Mouse (Mus musculus) macrophage (primary cell): ENCODE measurements at regions not wholly inside any gene's neighbourhood (a gene's known extent, or its start where the extent isn't known, plus 50 kb on each side); places are given as distances from the start of the nearest gene placed in this dataset.

Experiments
- H3K27ac ChIP-seq: fragments of 350-480 bp; formaldehyde crosslinking; 2 replicates; pipeline ENCODE4 v1.9.0; 2021
- H3K36me3 ChIP-seq: fragments of 350-480 bp; formaldehyde crosslinking; 2 replicates; pipeline ENCODE4 v1.9.0; 2021; ENCODE audit errors: inconsistent target
- H3K4me3 ChIP-seq: fragments of 350-480 bp; formaldehyde crosslinking; 2 replicates; pipeline ENCODE4 v1.9.0; 2021; ENCODE audit errors: inconsistent target
- H3K79me2 ChIP-seq: fragments of 350-480 bp; formaldehyde crosslinking; 2 replicates; pipeline ENCODE4 v1.9.0; 2021; ENCODE audit errors: inconsistent target
- WGBS: methylation state at CpG from one replicate; pipeline ENCODE4 v1.1.7; 2026; ENCODE audit warnings: inconsistent platforms; ENCODE audit not compliant: missing documents; 5-methylcytosine and 5-hydroxymethylcytosine counted together

DNA sequence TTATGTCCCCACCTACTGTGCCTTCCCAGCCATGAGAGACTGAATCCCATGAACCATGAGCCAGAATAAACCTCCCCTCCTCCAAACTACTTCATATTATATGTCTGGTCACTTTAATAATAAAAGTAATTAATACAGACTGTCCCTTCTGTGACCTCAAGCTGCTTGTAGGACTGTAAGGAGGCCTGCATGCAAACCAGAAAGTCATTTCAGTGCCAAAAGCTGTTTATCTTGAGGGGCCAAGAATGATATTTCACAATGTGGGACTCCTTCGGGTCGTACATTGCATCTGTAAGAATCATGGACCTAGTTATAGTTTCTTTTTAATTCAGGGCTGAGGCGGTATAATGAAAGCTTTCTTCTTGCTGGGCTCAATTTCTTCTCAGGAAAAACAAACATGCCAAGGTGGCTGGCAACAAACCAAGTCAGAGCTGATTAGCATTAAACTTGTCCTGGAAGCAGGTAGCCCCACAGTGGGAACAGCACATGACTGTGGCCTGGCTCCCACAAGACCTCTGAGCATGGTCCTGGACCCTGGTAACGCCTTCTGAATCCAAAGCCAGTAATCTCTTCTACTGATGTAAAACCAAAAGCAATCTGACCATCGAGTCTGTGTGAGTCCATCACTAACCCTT is 162.3 kb upstream of the Hnrnpa3 start:
- H3K27ac ChIP-seq, result no peak overlapping the region
- H3K36me3 ChIP-seq, result no peaks in the 10 kb centered on the region
- H3K4me3 ChIP-seq, result no peak overlapping the region
- H3K79me2 ChIP-seq, result no peaks in the 10 kb centered on the region
- WGBS, result 94% methylated on average over 5 of the region's 5 CpGs

DNA sequence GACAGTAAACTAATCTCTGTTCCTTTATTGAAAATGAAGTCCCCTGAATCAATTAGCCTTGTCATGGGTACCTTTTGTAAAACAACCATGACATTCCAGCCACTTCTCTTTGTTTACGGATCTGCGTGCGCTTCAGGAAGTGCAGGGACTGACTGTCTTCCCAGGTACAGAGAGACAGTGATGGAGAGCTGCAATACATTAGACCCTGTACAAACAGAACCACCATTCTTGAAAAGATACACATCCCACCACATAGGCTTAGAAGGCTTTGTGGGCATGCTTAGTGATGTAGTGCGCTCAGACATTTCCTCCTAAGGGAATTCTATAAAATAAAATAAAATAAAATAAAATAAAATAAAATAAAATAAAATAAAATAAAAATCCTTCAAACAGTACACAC is 148.8 kb upstream of the Hnrnpa3 start:
- Histone ChIP-seq H3K36me3 (no peaks in the 10 kb centered on the region), H3K27ac (no peak overlapping the region), H3K4me3 (no peak overlapping the region), H3K79me2 (no peaks in the 10 kb centered on the region)
- 89% methylated on average over 3 of the region's 4 CpGs for WGBS

DNA sequence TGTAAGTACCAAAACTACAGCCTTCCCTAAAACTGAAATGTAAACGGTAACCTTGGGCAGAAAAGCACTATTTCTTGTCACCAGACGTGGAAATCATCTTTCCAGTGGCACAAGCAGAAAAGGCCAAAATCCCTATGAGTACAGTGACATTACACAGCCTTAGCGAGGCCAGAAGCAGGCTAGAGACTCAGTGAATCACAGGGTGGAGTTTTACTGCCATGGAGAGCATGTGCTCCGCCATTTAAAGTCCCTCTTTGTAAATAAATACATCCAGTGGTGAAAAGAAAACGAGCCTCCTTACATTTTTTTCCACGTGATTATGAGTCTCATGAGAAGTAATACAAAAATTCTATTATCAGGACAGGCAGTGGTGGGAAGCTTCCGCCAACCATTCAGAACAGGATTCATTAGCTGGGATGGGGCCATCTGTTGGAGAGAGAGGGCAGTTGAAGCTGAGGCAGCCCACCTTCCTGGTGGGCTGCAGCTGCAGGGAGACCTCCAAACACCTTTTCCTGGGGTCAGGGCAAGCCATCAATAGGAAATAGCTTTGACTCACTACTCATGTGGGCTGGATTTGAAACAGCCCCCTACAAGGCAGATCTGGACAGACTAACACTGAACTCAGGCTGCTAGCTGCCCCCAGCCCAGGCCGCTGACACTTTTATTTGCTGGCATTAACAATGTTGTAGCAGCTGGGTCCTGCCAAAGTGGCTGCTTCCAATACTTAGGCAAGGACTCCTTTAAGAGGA is 146.5 kb upstream of the Hnrnpa3 start:
- Histone ChIP-seq H3K4me3 (no peak overlapping the region), H3K27ac (no peak overlapping the region), H3K79me2 (no peaks in the 10 kb centered on the region), H3K36me3 (no peaks in the 10 kb centered on the region)
- 88% methylated on average over 8 of the region's 8 CpGs for WGBS

DNA sequence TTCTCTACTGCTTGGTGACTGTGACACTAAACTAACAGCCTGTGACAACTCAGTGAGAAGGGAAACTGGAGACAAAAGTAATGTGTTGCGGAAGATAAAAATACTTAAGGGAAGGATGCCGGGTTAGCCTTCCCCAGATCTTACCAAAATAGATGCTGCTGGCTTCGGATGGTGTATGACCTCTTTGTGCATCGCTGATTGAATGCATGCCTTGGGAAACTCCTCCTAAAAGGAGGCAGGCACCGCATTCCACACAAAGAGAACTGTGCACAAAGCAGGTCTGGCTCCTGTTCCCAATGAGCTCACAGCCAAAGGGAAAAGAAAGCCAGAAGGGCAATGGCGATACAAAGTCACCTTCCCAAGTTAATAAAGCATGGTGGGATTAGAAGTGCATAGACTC is 144.9 kb upstream of the Hnrnpa3 start:
- 90% methylated on average over 6 of the region's 6 CpGs for WGBS
- no peaks in the 10 kb centered on the region for H3K36me3 ChIP-seq
- no peak overlapping the region for H3K4me3 ChIP-seq
- H3K79me2 ChIP-seq, result no peaks in the 10 kb centered on the region
- H3K27ac ChIP-seq, result no peak overlapping the region

DNA sequence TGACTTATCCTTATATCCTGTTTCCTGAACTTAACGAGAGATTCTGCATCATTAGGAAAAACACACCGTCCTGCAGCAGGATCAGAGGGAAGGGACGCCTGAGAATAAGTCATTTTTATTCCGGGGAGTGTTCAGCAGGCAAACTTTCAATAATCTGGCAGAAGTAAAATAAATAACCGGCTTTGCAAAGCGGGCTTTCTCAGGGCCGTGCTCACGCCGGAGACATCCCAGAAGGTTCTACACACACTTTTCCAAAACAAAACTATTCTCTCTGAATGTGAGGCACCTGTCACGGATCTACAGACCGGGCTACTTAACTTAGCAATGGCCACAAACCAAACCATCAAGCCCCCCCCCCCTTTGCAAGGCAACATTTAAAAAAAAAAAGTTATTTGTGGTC is 142.8 kb upstream of the Hnrnpa3 start:
- Histone ChIP-seq H3K27ac (no peak overlapping the region), H3K4me3 (no peak overlapping the region), H3K36me3 (no peaks in the 10 kb centered on the region), H3K79me2 (no peaks in the 10 kb centered on the region)
- WGBS, result 83% methylated on average over 11 of the region's 11 CpGs

DNA sequence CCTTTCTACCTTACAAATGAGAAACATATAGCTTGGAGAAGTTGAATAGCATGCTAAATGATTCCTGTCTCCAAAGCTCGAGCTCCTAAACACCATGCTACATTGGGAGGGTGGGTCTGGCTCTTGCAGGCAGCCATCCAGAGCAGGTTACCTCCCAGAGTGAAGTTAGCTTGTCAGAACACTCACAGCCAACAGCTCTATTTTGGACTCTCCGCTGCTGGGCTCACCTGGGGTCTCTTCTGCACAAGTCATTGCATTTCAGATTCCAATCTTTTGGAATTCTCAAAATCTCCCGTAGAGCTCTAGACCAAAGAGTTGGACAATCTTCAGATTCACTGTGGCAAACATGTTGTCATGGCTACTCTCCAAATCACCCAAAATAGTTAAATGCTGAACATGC is 142.0 kb upstream of the Hnrnpa3 start:
- WGBS, result 85% methylated on average over 3 of the region's 3 CpGs
- no peaks in the 10 kb centered on the region for H3K79me2 ChIP-seq
- H3K4me3 ChIP-seq, result no peak overlapping the region

DNA sequence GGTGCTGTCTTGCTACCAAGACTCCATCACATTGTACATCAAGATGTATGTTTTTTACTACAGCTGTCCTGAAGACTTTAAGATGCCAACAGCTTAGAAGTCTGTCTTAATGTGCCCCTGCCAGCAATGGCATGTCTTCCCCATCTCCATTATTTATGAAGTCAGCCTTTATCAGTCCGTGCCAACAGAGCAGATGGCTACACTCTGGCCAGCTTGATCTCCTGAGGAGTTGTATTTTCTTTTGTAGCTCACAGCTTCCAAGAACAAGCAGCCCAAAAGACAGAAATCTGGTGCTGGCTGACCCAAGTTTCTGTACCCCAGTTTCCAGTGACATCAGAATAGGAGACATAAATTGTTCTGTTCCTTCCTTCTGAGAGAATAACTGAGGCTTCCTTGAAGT is 140.5 kb upstream of the Hnrnpa3 start:
- Histone ChIP-seq H3K79me2 (no peaks in the 10 kb centered on the region), H3K4me3 (no peak overlapping the region), H3K27ac (no peak overlapping the region), H3K36me3 (no peaks in the 10 kb centered on the region)
- 63% methylated on average over 1 of the region's 1 CpGs for WGBS

More for the DNA sequence above, 142.0 kb upstream of the Hnrnpa3 start:
- Histone ChIP-seq H3K36me3 (no peaks in the 10 kb centered on the region), H3K27ac (no peak overlapping the region)

DNA sequence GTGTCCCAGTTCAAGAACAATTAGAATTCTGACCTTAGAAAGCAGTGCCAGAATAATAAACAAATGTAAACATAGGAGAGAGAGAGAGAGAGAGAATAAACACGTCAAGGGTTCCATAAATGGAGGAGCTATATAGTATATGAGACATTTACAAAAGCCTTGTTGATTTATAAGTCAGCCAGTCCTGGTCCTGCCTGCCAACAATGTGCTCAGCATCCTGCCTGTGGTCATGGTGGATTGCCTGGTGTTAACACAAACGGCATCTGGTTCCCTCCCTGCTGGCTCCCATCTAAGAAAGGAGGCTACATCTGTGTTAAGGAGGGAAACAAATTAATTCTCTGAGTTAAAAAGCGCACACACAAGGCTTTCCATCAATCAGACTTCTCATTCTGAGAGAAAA is 133.5 kb upstream of the Hnrnpa3 start:
- 47% methylated on average over 3 of the region's 3 CpGs for WGBS
- Histone ChIP-seq H3K36me3 (no peaks in the 10 kb centered on the region), H3K4me3 (no peak overlapping the region), H3K79me2 (no peaks in the 10 kb centered on the region), H3K27ac (no peak overlapping the region)

DNA sequence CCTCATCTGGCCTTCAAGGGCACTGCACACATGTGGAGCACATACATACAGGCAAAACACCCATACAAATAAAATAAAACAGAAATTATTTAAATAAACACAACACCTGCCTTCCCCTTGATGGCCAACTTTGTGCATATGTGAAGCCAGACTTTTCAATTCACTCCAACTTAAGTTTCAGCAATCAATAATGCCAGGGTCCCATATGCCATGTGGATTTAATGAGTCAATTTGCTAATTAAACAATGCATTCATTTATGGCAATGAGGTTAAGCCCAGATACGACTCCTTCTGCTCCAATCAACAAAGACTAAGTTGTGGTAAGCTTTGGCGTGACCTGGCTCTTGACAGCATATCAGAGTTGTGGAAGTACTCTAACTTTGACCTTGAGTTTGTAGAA is 130.4 kb upstream of the Hnrnpa3 start:
- Histone ChIP-seq H3K36me3 (no peaks in the 10 kb centered on the region), H3K4me3 (no peak overlapping the region), H3K79me2 (no peaks in the 10 kb centered on the region), H3K27ac (no peak overlapping the region)
- WGBS, result 100% methylated on average over 2 of the region's 2 CpGs

DNA sequence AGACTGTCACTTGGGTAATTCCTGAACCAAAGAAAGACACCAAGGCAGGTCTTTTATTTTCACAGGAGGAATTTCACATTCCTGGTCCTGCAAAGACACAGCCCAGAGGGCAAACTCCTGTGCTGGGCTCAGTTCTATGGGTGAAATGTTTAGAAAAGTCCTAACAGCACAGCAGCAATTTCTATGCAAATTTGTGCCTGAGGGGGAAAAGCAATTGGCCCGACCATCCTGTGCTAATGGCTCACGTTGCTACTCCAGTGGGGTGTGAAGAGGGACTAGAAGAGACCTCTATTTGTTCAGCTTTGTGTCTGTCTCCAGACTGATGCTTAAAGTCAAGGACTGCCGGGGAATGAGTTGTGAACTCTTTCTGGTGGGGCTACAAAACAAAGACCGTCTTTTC is 120.9 kb upstream of the Hnrnpa3 start:
- Histone ChIP-seq H3K4me3 (no peak overlapping the region), H3K79me2 (no peaks in the 10 kb centered on the region), H3K27ac (no peak overlapping the region), H3K36me3 (no peaks in the 10 kb centered on the region)
- 62% methylated on average over 4 of the region's 4 CpGs for WGBS

DNA sequence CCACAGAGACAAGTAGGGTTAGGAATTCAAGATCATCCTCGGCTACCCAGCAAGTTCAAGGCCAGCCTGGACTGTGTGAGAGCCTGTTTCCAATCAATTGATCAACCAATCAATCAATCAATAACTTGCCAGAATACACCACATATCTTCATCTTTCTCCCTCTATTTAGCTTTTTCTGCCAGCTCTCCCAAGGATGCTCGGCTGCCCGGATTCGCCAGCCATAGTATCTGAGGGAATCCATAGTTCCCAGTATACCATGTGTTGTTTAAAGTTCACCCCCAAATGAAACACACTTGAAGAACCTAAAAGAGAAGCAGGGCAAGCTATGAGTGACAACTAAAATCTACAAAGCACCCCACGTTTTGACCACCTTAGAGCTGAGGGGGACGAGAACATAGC is 119.3 kb upstream of the Hnrnpa3 start:
- H3K79me2 ChIP-seq, result no peaks in the 10 kb centered on the region
- WGBS, result 86% methylated on average over 6 of the region's 6 CpGs
- H3K4me3 ChIP-seq, result no peak overlapping the region
- no peaks in the 10 kb centered on the region for H3K36me3 ChIP-seq
- H3K27ac ChIP-seq, result no peak overlapping the region

DNA sequence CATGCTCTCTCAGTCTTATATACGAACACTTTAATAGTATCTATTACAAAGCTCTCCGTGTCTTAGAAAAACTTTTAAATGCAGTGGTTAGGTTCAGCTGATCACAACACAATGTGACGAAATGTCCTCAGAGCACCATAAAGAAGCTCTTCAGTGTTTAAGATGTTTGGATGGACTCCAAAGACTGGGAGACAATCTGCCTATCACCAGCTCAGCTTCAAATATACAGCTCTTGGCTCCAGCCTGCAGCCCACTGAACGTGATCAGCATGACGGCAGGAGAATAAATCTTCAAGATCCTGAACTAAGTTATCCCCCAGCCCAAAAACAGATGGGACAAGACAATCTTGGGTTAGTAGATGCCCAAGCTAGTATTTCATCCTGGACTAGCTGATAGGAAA is 116.7 kb upstream of the Hnrnpa3 start:
- no peak overlapping the region for H3K27ac ChIP-seq
- H3K79me2 ChIP-seq, result no peaks in the 10 kb centered on the region
- H3K36me3 ChIP-seq, result no peaks in the 10 kb centered on the region
- no peak overlapping the region for H3K4me3 ChIP-seq
- WGBS, result 90% methylated on average over 5 of the region's 5 CpGs

DNA sequence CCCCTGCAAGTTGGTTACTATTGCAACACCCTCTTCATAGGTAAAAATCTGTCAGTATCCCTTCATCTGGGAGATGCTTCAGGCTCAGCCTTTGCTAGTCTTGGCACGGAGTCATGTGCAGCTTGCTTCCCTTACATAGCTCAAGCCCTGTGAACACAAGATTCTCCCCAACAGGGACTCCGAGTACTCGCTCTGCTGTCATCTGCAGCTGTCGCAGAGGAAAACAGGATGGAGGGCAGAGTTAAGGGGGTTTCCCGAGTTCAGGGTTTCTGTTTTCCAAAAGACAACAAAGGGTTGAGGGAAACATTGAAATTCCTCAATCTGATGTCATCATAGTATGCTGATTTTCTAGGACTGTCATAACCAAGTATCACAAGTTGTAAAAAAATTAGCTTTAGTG is 116.3 kb upstream of the Hnrnpa3 start:
- Histone ChIP-seq H3K4me3 (no peak overlapping the region), H3K36me3 (no peaks in the 10 kb centered on the region), H3K79me2 (no peaks in the 10 kb centered on the region), H3K27ac (no peak overlapping the region)
- 80% methylated on average over 5 of the region's 5 CpGs for WGBS

DNA sequence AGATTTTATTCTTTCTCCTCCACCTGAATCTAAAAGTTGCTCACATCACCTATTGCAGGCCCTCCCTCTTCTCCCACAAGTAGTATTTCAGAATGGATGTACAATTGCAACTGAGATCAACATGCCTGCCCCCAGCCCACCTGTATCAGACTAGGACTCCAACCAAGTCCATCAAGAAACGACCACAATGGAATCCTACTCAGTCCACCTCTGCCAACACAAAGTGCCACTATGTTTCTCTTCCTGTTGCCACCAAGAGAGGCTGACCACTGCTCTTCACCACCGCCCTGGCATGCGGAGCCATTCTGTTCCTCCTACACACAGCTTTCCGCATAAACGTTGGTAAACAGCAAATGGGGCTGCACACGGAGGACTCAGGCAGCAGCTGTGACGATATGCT is 113.1 kb upstream of the Hnrnpa3 start:
- no peak overlapping the region for H3K27ac ChIP-seq
- WGBS, result 94% methylated on average over 7 of the region's 7 CpGs
- H3K36me3 ChIP-seq, result no peaks in the 10 kb centered on the region
- no peak overlapping the region for H3K4me3 ChIP-seq
- H3K79me2 ChIP-seq, result no peaks in the 10 kb centered on the region

DNA sequence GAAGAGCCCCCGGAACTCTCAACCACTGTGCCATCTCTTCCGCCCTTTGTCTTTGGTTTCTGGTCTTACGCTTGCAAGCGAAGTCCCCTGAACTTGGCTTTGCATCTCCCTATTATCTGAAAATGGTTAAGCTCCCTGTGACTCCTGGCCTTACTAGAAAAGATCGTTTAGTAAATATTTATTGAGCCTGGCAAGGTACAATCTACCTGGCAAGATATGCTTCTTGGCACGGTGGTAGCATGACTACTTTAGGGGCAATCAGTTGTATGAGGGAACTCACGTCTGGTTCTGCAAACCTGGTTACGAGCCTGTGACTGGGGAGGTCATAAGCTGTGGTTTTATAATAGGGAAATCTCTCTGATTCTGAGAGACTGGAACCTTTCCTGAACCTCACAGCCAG is 103.4 kb upstream of the Hnrnpa3 start:
- no peaks in the 10 kb centered on the region for H3K79me2 ChIP-seq
- no peak overlapping the region for H3K27ac ChIP-seq
- H3K4me3 ChIP-seq, result no peak overlapping the region
- 89% methylated on average over 8 of the region's 8 CpGs for WGBS
- H3K36me3 ChIP-seq, result no peaks in the 10 kb centered on the region

DNA sequence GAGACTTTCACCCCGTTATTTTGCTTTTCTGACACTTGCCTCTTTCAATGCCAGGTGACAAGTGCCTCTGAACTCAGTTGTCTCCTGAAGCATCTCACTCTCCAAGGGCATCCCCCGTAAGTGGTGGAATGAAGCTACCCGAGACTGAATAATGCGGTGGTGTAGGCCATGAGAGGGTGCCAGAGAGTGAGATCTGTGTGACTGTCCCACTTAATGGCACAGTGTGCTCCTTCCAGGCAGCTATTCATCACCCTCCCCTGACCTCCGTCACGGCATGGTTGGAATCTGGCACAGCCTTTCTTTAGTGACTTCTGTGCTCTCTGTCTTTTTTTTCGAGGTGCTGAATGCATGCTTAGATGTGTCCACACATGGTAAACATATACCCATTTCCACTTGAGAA is 102.3 kb upstream of the Hnrnpa3 start:
- 77% methylated on average over 7 of the region's 7 CpGs for WGBS
- Histone ChIP-seq H3K27ac (no peak overlapping the region), H3K79me2 (no peaks in the 10 kb centered on the region)

More for the DNA sequence above, 102.3 kb upstream of the Hnrnpa3 start:
- H3K36me3 ChIP-seq, result no peaks in the 10 kb centered on the region
- H3K4me3 ChIP-seq, result no peak overlapping the region
